Mouse (Mus musculus) stomach, postnatal 0 days (tissue): ENCODE data around the gene Lrrc32.

ENCODE experiments used
- CTCF ChIP-seq: IDR thresholded peaks from 2 replicates; pipeline ENCODE4 v1.5.1; 2016; ENCODE audit warnings: antibody characterized with exemption, low read depth, mild to moderate bottlenecking, moderate library complexity
- EP300 ChIP-seq: optimal IDR thresholded peaks from 2 replicates; pipeline ENCODE3; 2016; ENCODE audit warnings: antibody characterized with exemption

- TF ChIP-seq CTCF: no peak
- no peak for TF ChIP-seq EP300
Observed at GRCm38 (mm10) chr7:98477153-98477552, 11.9 kb upstream of the Lrrc32 start.
